ENCODE assay signal across 8 mouse cellular contexts in the genomic region with DNA sequence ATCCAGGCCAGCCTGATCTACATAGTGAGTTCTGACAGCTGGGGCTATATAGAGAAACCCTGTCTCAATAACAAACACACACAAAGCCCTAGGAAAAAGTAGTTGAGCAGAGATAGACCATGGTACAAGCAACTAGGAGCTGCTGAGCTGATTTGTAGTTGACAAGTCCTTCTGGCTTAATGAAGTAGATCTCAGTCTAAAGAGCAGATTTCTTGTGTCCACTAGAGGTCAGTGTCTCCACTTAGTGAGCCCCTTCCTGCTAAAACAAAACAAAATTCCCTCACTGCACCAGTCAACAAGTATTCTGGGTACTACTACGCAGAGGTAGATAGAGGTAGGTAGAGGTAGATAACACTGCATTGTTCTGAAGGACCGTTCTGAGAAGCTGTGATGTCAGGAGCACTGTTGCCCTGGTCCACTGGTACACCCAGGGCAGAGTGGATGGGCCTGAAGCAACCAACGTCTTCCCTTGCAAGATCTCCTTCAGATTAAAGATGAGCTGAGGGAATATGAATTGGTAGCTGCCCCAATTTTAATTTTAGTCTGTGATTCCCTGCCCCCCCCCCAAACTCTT. TPM values are rescaled to one million over a fixed set of nuclear protein-coding genes. Genes with fewer than 3 reads are reported as not detected.
DNase-seq lines count a peak whose midpoint lies in the region; ATAC-seq and TF ChIP-seq lines count a peak whose summit lies in the region.

No protein-coding gene starts in this region.

- H3K27ac ChIP-seq in hindbrain, embryonic 12.5 days, result no peak overlapping the region
- H3K27ac ChIP-seq in hindbrain, embryonic 10.5 days, result no peak overlapping the region
- H3K27ac ChIP-seq in CH12.LX (ENCODE audit: insufficient read depth, low read depth), result no peak overlapping the region
- no peak overlapping the region for H3K27ac ChIP-seq in hindbrain, embryonic 14.5 days

- TF ChIP-seq EP300 in CH12.LX (IDR thresholded peaks at IDR 0.05; ENCODE audit: low read length), result no peak

- no peak for DNase-seq in hindbrain, embryonic 10.5 days (ENCODE audit: low spot score)
- DNase-seq in CH12.LX (ENCODE audit: extremely low read depth), result peak; percentile 69
- DNase-seq in brain, adult 2 months (ENCODE audit: low read depth, low spot score), result peak; percentile 86
- DNase-seq in hindbrain, embryonic 14.5 days (ENCODE audit: low spot score), result peak; percentile 77
- no peak for DNase-seq in urinary bladder, postnatal 10 days (ENCODE audit: low spot score)
- no peak for DNase-seq in adrenal gland, postnatal 4 days (ENCODE audit: low spot score in 2 of 2)

- H3K79me2 ChIP-seq in CH12.LX (replicated peaks; ENCODE audit: control insufficient read depth, extremely low read depth, insufficient read depth, poor library complexity, severe bottlenecking), result no peaks in the 10 kb centered on the region

- peak; percentile 85 for TF ChIP-seq RAD21 in CH12.LX (IDR thresholded peaks at IDR 0.05; ENCODE audit: low read depth, low read length)

- peak; percentile 86 to 90 for TF ChIP-seq CTCF in CH12.LX (conservative IDR thresholded peaks at IDR 0.05 in 1 of 2, IDR thresholded peaks at IDR 0.05 in 1 of 2; ENCODE audit: low read depth in 2 of 2, low read length in 2 of 2)

- H3K4me2 ChIP-seq in hindbrain, embryonic 12.5 days (replicated peaks), result no peak overlapping the region
- no peak overlapping the region for H3K4me2 ChIP-seq in CH12.LX (ENCODE audit: insufficient read depth, low read depth, poor library complexity, severe bottlenecking)
- H3K4me2 ChIP-seq in hindbrain, embryonic 14.5 days (replicated peaks), result no peak overlapping the region

- no peak overlapping the region for H3K9ac ChIP-seq in hindbrain, embryonic 12.5 days
- H3K9ac ChIP-seq in CH12.LX (ENCODE audit: insufficient read depth, low read depth), result no peak overlapping the region
- no peak overlapping the region for H3K9ac ChIP-seq in hindbrain, embryonic 14.5 days

- no peak for TF ChIP-seq POLR2A in CH12.LX (IDR thresholded peaks at IDR 0.05; ENCODE audit: low read depth, low read length)

- H3K4me1 ChIP-seq in hindbrain, embryonic 12.5 days, result peaks cover 18% of the 10 kb centered on the region
- peaks cover 30% of the 10 kb centered on the region for H3K4me1 ChIP-seq in hindbrain, embryonic 10.5 days (replicated peaks)
- peaks cover 6 to 21% of the 10 kb centered on the region in 2 experiments for H3K4me1 ChIP-seq in CH12.LX (ENCODE audit: control insufficient read depth in 1 of 2, insufficient read depth in 2 of 2)
- H3K4me1 ChIP-seq in hindbrain, embryonic 14.5 days (replicated peaks; ENCODE audit: control insufficient read depth, insufficient read depth, low read length), result peaks cover 4% of the 10 kb centered on the region

- no peaks in the 10 kb centered on the region for H3K36me3 ChIP-seq in hindbrain, embryonic 12.5 days
- H3K36me3 ChIP-seq in hindbrain, embryonic 10.5 days, result no peaks in the 10 kb centered on the region
- H3K36me3 ChIP-seq in CH12.LX (replicated peaks in 1 of 2; ENCODE audit: control insufficient read depth in 1 of 2, insufficient read depth in 1 of 2, low read length in 1 of 2), result peaks cover 4 to 41% of the 10 kb centered on the region in 2 experiments
- no peaks in the 10 kb centered on the region for H3K36me3 ChIP-seq in hindbrain, embryonic 14.5 days (replicated peaks; ENCODE audit: control insufficient read depth, insufficient read depth)

- peak; percentile 55; the same call in 1 of the 2 replicates for ATAC-seq in hindbrain, embryonic 12.5 days (ENCODE audit: low FRiP score)
- ATAC-seq in hindbrain, embryonic 14.5 days (ENCODE audit: low FRiP score), result peak; percentile 31; the same call in 1 of the 2 replicates
- peak; percentile 51 for ATAC-seq in megakaryocyte, adult 5-6 weeks (ENCODE audit: poor library complexity, severe bottlenecking)

- 50% methylated on average over 3 of the region's 3 CpGs for whole genome bisulfite sequencing in hindbrain, embryonic 12.5 days
- WGBS in hindbrain, embryonic 10.5 days, result 49% methylated on average over 3 of the region's 3 CpGs
- 57% methylated on average over 3 of the region's 3 CpGs for WGBS in hindbrain, embryonic 14.5 days

- dilution Hi-C loops in CH12.LX (cut with MboI; ENCODE audit: extremely low pct_ligation_motif_present, extremely low pct_unique_long_range_greater_than_20kb, low sequenced_read_pairs), result no loop called here

- peaks cover 3% of the 10 kb centered on the region; the same call in 1 of the 2 replicates for H3K27me3 ChIP-seq in hindbrain, embryonic 12.5 days
- H3K27me3 ChIP-seq in hindbrain, embryonic 10.5 days (ENCODE audit: insufficient read depth, poor library complexity, severe bottlenecking), result peaks cover 10% of the 10 kb centered on the region
- H3K27me3 ChIP-seq in CH12.LX (replicated peaks), result no peaks in the 10 kb centered on the region
- no peaks in the 10 kb centered on the region for H3K27me3 ChIP-seq in hindbrain, embryonic 14.5 days (ENCODE audit: control insufficient read depth, insufficient read depth, low read length)

- in situ Hi-C loops in CH12.LX (cut with MboI; ENCODE audit: low pct_ligation_motif_present, low pct_unique_long_range_greater_than_20kb, low sequenced_read_pairs), result loop anchor here (5.0 kb wide), 1 partner anchor 45 kb away; no protein-coding TSS in a partner anchor

- H3K4me3 ChIP-seq in hindbrain, embryonic 12.5 days, result no peak overlapping the region
- H3K4me3 ChIP-seq in hindbrain, embryonic 10.5 days, result no peak overlapping the region
- H3K4me3 ChIP-seq in CH12.LX (replicated peaks in 1 of 3; ENCODE audit: low read depth in 2 of 3, low read length in 2 of 3, poor library complexity in 1 of 3), result no peak overlapping the region
- H3K4me3 ChIP-seq in hindbrain, embryonic 14.5 days (replicated peaks; ENCODE audit: low read length), result no peak overlapping the region

- no peaks in the 10 kb centered on the region for H3K9me3 ChIP-seq in hindbrain, embryonic 12.5 days (replicated peaks)
- H3K9me3 ChIP-seq in hindbrain, embryonic 10.5 days, result no peaks in the 10 kb centered on the region
- H3K9me3 ChIP-seq in CH12.LX (replicated peaks; ENCODE audit: low read length), result no peaks in the 10 kb centered on the region
- H3K9me3 ChIP-seq in hindbrain, embryonic 14.5 days (ENCODE audit: control insufficient read depth, low read length), result no peaks in the 10 kb centered on the region

TF ChIP-seq in CH12.LX, 34 proteins besides CTCF, POLR2A, EP300 and RAD21:
- no peak for TF ChIP-seq GABPA (IDR thresholded peaks at IDR 0.05; ENCODE audit: insufficient replicate concordance, low read depth, low read length)
- TF ChIP-seq ZC3H11A (IDR thresholded peaks at IDR 0.05; ENCODE audit: low read depth, low read length), result peak; percentile 40; the same call in 1 of the 2 replicates
- TF ChIP-seq SIN3A (IDR thresholded peaks at IDR 0.05; ENCODE audit: low read length), result no peak
- TF ChIP-seq SMC3 (IDR thresholded peaks at IDR 0.05; ENCODE audit: low read depth, low read length), result peak; percentile 80

RNA-seq across cellular contexts. Expression of gene Tspan33, which starts 18.1 kb away (rescaled TPM):
- 8.2 and 9.2 TPM in 2 replicates for polyA plus RNA-seq in hindbrain, embryonic 12.5 days (2016; fragmentation: Nextera tagmentation; extraction: Ambion mirVana)
- polyA plus RNA-seq in hindbrain, embryonic 10.5 days (2016; fragmentation: Nextera tagmentation; extraction: Ambion mirVana), result 9.7 and 9.9 TPM in 2 replicates
- total RNA-seq in CH12.LX (2012; rRNA removed), result 8.7 and 12.2 TPM in 2 replicates
- 8.5 TPM in 2 replicates for total RNA-seq in CH12.LX (2014; rRNA removed)
- 10.4 and 11.2 TPM in 2 replicates for polyA plus RNA-seq in CH12.LX (2012; ENCODE audit: insufficient read length, low read depth)
- 7.9 and 8.6 TPM in 2 replicates for polyA plus RNA-seq in hindbrain, embryonic 14.5 days (2014; fragmentation: Nextera tagmentation; extraction: Ambion mirVana)
- total RNA-seq in megakaryocyte, adult 5-6 weeks (2015), result 1.5 and 3.7 TPM in 2 replicates
- total RNA-seq in megakaryocyte, adult 5-6 weeks (2017), result 2.7 and 5.0 TPM in 2 replicates
- total RNA-seq in adrenal gland, postnatal 4 days (2021), result 10 to 100 TPM; 10.6 to 16.4 TPM

RNA-seq across cellular contexts. Expression of gene Smo, which starts 23.2 kb away (rescaled TPM):
- 49.4 and 54.1 TPM in 2 replicates for polyA plus RNA-seq in hindbrain, embryonic 12.5 days (2016; fragmentation: Nextera tagmentation; extraction: Ambion mirVana)
- 50.3 and 50.4 TPM in 2 replicates for polyA plus RNA-seq in hindbrain, embryonic 10.5 days (2016; fragmentation: Nextera tagmentation; extraction: Ambion mirVana)
- total RNA-seq in CH12.LX (2012; rRNA removed), result 0.04 TPM in 2 replicates
- total RNA-seq in CH12.LX (2014; rRNA removed), result 0.09 TPM in 1 of 2 replicates, not detected in the other
- polyA plus RNA-seq in CH12.LX (2012; ENCODE audit: insufficient read length, low read depth), result 0.17 and 0.26 TPM in 2 replicates
- polyA plus RNA-seq in hindbrain, embryonic 14.5 days (2014; fragmentation: Nextera tagmentation; extraction: Ambion mirVana), result 13.9 and 15.6 TPM in 2 replicates
- 2.6 and 4.3 TPM in 2 replicates for total RNA-seq in megakaryocyte, adult 5-6 weeks (2015)
- 2.3 and 2.5 TPM in 2 replicates for total RNA-seq in megakaryocyte, adult 5-6 weeks (2017)
- total RNA-seq in adrenal gland, postnatal 4 days (2021), result 10 to 100 TPM; 88.5 to 94.3 TPM

RNA-seq across cellular contexts. Expression of gene Ahcyl2, which starts 55.7 kb away (rescaled TPM):
- 21.8 and 25.3 TPM in 2 replicates for polyA plus RNA-seq in hindbrain, embryonic 12.5 days (2016; fragmentation: Nextera tagmentation; extraction: Ambion mirVana)
- polyA plus RNA-seq in hindbrain, embryonic 10.5 days (2016; fragmentation: Nextera tagmentation; extraction: Ambion mirVana), result 11.5 and 13.0 TPM in 2 replicates
- 50.0 and 77.1 TPM in 2 replicates for total RNA-seq in CH12.LX (2012; rRNA removed)
- total RNA-seq in CH12.LX (2014; rRNA removed), result 184 and 196 TPM in 2 replicates
- 178 and 204 TPM in 2 replicates for polyA plus RNA-seq in CH12.LX (2012; ENCODE audit: insufficient read length, low read depth)
- 24.2 and 27.1 TPM in 2 replicates for polyA plus RNA-seq in hindbrain, embryonic 14.5 days (2014; fragmentation: Nextera tagmentation; extraction: Ambion mirVana)
- total RNA-seq in megakaryocyte, adult 5-6 weeks (2015), result 34.2 and 46.4 TPM in 2 replicates
- 80.8 and 82.7 TPM in 2 replicates for total RNA-seq in megakaryocyte, adult 5-6 weeks (2017)
- 100 to 1,000 TPM in 1 of 2 experiments, 10 to 100 TPM in 1; 93.7 to 119 TPM for total RNA-seq in adrenal gland, postnatal 4 days (2021)

Comparison
In these comparisons a context has a peak if more than half of its experiments do, and no peak if none do; other contexts are left out.
1. DNase-seq: peak in CH12.LX (single experiment), brain, adult 2 months (single experiment) and hindbrain, embryonic 14.5 days (single experiment); none in hindbrain, embryonic 10.5 days (single experiment), urinary bladder, postnatal 10 days (single experiment) and adrenal gland, postnatal 4 days (0 of 2).
2. RNA of gene Smo, which starts 23.2 kb away (polyA plus RNA-seq): 50.3 to 50.4 TPM in hindbrain, embryonic 10.5 days, 49.4 to 54.1 TPM in hindbrain, embryonic 12.5 days and 13.9 to 15.6 TPM in hindbrain, embryonic 14.5 days; 0.17 to 0.26 TPM in CH12.LX; every median in the first group is over 10 times any median in the second.
3. Peak in every context shown above with its lines, with median percentiles within 50 percentile points of each other: ATAC-seq.